Mouse (Mus musculus): Measurements from ENCODE around the gene Fyb.
A peak's percentile ranks its signal among the peaks of the same experiment; 100 is the strongest.

The Fyb gene

GRCm38 (mm10) chr15:6598626-6599025, 76.0 kb downstream of the Fyb start:
- DNase-seq (ENCODE audit: low spot score in 2 of 2): no peak

GRCm38 (mm10) chr15:6600314-6600713, 77.7 kb downstream of the Fyb start:
- no peak for DNase-seq (ENCODE audit: low spot score in 2 of 2)

GRCm38 (mm10) chr15:6601330-6601729, 78.7 kb downstream of the Fyb start:
- DNase-seq (ENCODE audit: low spot score in 2 of 2): no peak

GRCm38 (mm10) chr15:6602003-6602402, 79.3 kb downstream of the Fyb start:
- no peak for DNase-seq (ENCODE audit: low spot score in 2 of 2)

GRCm38 (mm10) chr15:6610703-6611102, 88.0 kb downstream of the Fyb start:
- no peak for DNase-seq (ENCODE audit: low spot score in 2 of 2)

- no peak for DNase-seq (ENCODE audit: low spot score in 2 of 2)
Observed at GRCm38 (mm10) chr15:6612835-6613234, 90.2 kb downstream of the Fyb start.

- no peak for DNase-seq (ENCODE audit: low spot score in 2 of 2)
Observed at GRCm38 (mm10) chr15:6616382-6617149, 93.9 kb downstream of the Fyb start.

- no peak for DNase-seq (ENCODE audit: low spot score in 2 of 2)
Observed at GRCm38 (mm10) chr15:6619558-6620316, 97.1 kb downstream of the Fyb start.

- DNase-seq (ENCODE audit: low spot score in 2 of 2): peak in 1 of 2 experiments; percentile 53
Observed at GRCm38 (mm10) chr15:6622512-6622911, 99.9 kb downstream of the Fyb start.

- no peak for DNase-seq (ENCODE audit: low spot score in 2 of 2)
Observed at GRCm38 (mm10) chr15:6623529-6624228, 101.0 kb downstream of the Fyb start.

- DNase-seq (ENCODE audit: low spot score in 2 of 2): no peak
Observed at GRCm38 (mm10) chr15:6624365-6625182, 101.9 kb downstream of the Fyb start.

- peak; percentile 28 to 38 for DNase-seq (ENCODE audit: low spot score in 2 of 2)
Observed at GRCm38 (mm10) chr15:6625607-6626033, 103.0 kb downstream of the Fyb start.

GRCm38 (mm10) chr15:6626123-6626522, 103.5 kb downstream of the Fyb start:
- DNase-seq (ENCODE audit: low spot score in 2 of 2): no peak

GRCm38 (mm10) chr15:6628431-6629077, 105.9 kb downstream of the Fyb start:
- no peak for DNase-seq (ENCODE audit: low spot score in 2 of 2)

- DNase-seq (ENCODE audit: low spot score in 2 of 2): no peak
Observed at GRCm38 (mm10) chr15:6629174-6629573, 106.5 kb downstream of the Fyb start.

- no peak for DNase-seq (ENCODE audit: low spot score in 2 of 2)
Observed at GRCm38 (mm10) chr15:6635405-6635804, 112.8 kb downstream of the Fyb start.

GRCm38 (mm10) chr15:6642223-6642622, 119.6 kb downstream of the Fyb start:
- no peak for DNase-seq (ENCODE audit: low spot score in 2 of 2)

GRCm38 (mm10) chr15:6645498-6645897, 122.8 kb downstream of the Fyb start:
- no peak for DNase-seq (ENCODE audit: low spot score in 2 of 2)

- DNase-seq (ENCODE audit: low spot score in 2 of 2): no peak
Observed at GRCm38 (mm10) chr15:6647066-6647465, 124.4 kb downstream of the Fyb start.

- DNase-seq (ENCODE audit: low spot score in 2 of 2): no peak
Observed at GRCm38 (mm10) chr15:6648757-6649403, 126.2 kb downstream of the Fyb start.

- no peak for DNase-seq (ENCODE audit: low spot score in 2 of 2)
Observed at GRCm38 (mm10) chr15:6653046-6653445, 130.4 kb downstream of the Fyb start.
